Mouse (Mus musculus): ENCODE results near the gene Galr3.

GRCm38 (mm10) chr15:79027291-79028205 is 14.1 kb upstream of the Galr3 start:
- TF ChIP-seq CTCF (IDR thresholded peaks at IDR 0.05; ENCODE audit: low read depth, low read length) (no peak), POLR2A (IDR thresholded peaks at IDR 0.05; ENCODE audit: insufficient read depth, low read length) (no peak)

All from ES-Bruce4 (cell line).